Mouse (Mus musculus) forebrain, embryonic 16.5 days (tissue): Measurements from ENCODE around the gene Tcea2. TPM values are rescaled to one million over a fixed set of nuclear protein-coding genes. Genes with fewer than 3 reads are reported as not detected.

Experiments used
- ATAC-seq: fragments of 200-750 bp; cut with Nextera tagmentation; 2 replicates; pipeline ENCODE4 v1.8.0; 2017; ENCODE audit warnings: mild to moderate bottlenecking, moderate library complexity
- H3K27ac ChIP-seq: fragments of 300-500 bp; sonication (generic); 2 replicates; pipeline ENCODE4 v1.5.1; 2014; ENCODE audit warnings: low read length, control low read depth
- H3K27me3 ChIP-seq: fragments of 300-500 bp; sonication (generic); replicated peaks from 2 replicates; pipeline ENCODE4 v1.6.1; 2014; ENCODE audit warnings: low read length; ENCODE audit not compliant: control insufficient read depth, insufficient read depth
- H3K36me3 ChIP-seq: fragments of 300-500 bp; sonication (generic); 2 replicates; pipeline ENCODE4 v1.6.1; 2014; ENCODE audit not compliant: control insufficient read depth, insufficient read depth
- H3K4me1 ChIP-seq: fragments of 300-500 bp; sonication (generic); replicated peaks from 2 replicates; pipeline ENCODE4 v1.6.1; 2014; ENCODE audit warnings: low read length; ENCODE audit not compliant: control insufficient read depth, insufficient read depth
- H3K4me2 ChIP-seq: fragments of 300-500 bp; sonication (generic); 2 replicates; pipeline ENCODE4 v1.6.1; 2014; ENCODE audit warnings: mild to moderate bottlenecking, low read length, control low read depth
- H3K4me3 ChIP-seq: fragments of 300-500 bp; sonication (generic); replicated peaks from 2 replicates; pipeline ENCODE4 v1.5.1; 2014; ENCODE audit warnings: mild to moderate bottlenecking, low read length, control low read depth
- H3K9ac ChIP-seq: fragments of 300-500 bp; sonication (generic); replicated peaks from 2 replicates; pipeline ENCODE4 v1.6.1; 2014; ENCODE audit warnings: low read depth, low read length, control low read depth
- H3K9me3 ChIP-seq: fragments of 300-500 bp; sonication (generic); 2 replicates; pipeline ENCODE4 v1.6.1; 2016; ENCODE audit warnings: low read length; ENCODE audit not compliant: control insufficient read depth
- WGBS: fragments of 180-500 bp; shearing (Covaris S2); extraction: QIAGEN DNeasy Blood & Tissue Kit; methylation state at CpG from one replicate; pipeline ENCODE4 v1.1.7; 2014; 5-methylcytosine and 5-hydroxymethylcytosine counted together
- polyA plus RNA-seq: library from polyadenylated mRNA; unstranded; fragments of >200 nt; fragmentation: Nextera tagmentation; extraction: Ambion mirVana; gene quantifications from 2 replicates; pipeline ENCODE4 v1.2.1, GENCODE M21; 2015

Gene Tcea2
- polyA plus RNA-seq, 1 experiment from 2014 or later: 60.5 TPM

- Histone ChIP-seq H3K27me3 (no peaks in the 10 kb centered on the region), H3K9ac (no peak overlapping the region), H3K27ac (no peak overlapping the region), H3K4me1 (peaks cover 17% of the 10 kb centered on the region), H3K4me3 (no peak overlapping the region), H3K9me3 (no peaks in the 10 kb centered on the region), H3K36me3 (peaks cover 4% of the 10 kb centered on the region), H3K4me2 (no peak overlapping the region)
- no peak for ATAC-seq
- WGBS: 100% methylated on average over 1 of the region's 1 CpGs
These were observed 1.9 kb downstream of the Tcea2 start for GRCm38 (mm10) chr2:181681978-181682377.

- Histone ChIP-seq H3K9ac (no peak overlapping the region), H3K4me2 (no peak overlapping the region), H3K4me3 (no peak overlapping the region), H3K36me3 (peaks cover 7% of the 10 kb centered on the region), H3K27me3 (no peaks in the 10 kb centered on the region), H3K9me3 (no peaks in the 10 kb centered on the region), H3K4me1 (peaks cover 17% of the 10 kb centered on the region), H3K27ac (no peak overlapping the region)
- no peak for ATAC-seq
- whole genome bisulfite sequencing: 72% methylated on average over 4 of the region's 4 CpGs
These were observed 3.3 kb downstream of the Tcea2 start for GRCm38 (mm10) chr2:181683381-181683780.

- no peak overlapping the region for H3K4me2 ChIP-seq
- no peak overlapping the region for H3K27ac ChIP-seq
- H3K4me3 ChIP-seq: no peak overlapping the region
- H3K27me3 ChIP-seq: no peaks in the 10 kb centered on the region
- 75% methylated on average over 1 of the region's 1 CpGs for WGBS
- no peak for ATAC-seq
- H3K9me3 ChIP-seq: no peaks in the 10 kb centered on the region
- peaks cover 13% of the 10 kb centered on the region for H3K4me1 ChIP-seq
- H3K9ac ChIP-seq: no peak overlapping the region
- peaks cover 14% of the 10 kb centered on the region for H3K36me3 ChIP-seq
These were observed 4.6 kb downstream of the Tcea2 start for GRCm38 (mm10) chr2:181684713-181685112.

- WGBS: 94% methylated on average over 4 of the region's 4 CpGs
- Histone ChIP-seq H3K4me2 (no peak overlapping the region), H3K36me3 (peaks cover 14% of the 10 kb centered on the region), H3K4me3 (no peak overlapping the region), H3K27ac (no peak overlapping the region), H3K9ac (no peak overlapping the region), H3K9me3 (no peaks in the 10 kb centered on the region), H3K4me1 (peaks cover 9% of the 10 kb centered on the region), H3K27me3 (no peaks in the 10 kb centered on the region)
- ATAC-seq: no peak
These were observed 5.6 kb downstream of the Tcea2 start for GRCm38 (mm10) chr2:181685686-181686085.

GRCm38 (mm10) chr2:181687586-181687985 is 7.5 kb downstream of the Tcea2 start:
- Histone ChIP-seq H3K4me2 (no peak overlapping the region), H3K9ac (no peak overlapping the region), H3K4me3 (no peak overlapping the region), H3K27me3 (no peaks in the 10 kb centered on the region), H3K36me3 (peaks cover 14% of the 10 kb centered on the region), H3K9me3 (no peaks in the 10 kb centered on the region), H3K4me1 (peaks cover 3% of the 10 kb centered on the region), H3K27ac (no peak overlapping the region)
- no peak for ATAC-seq
- 93% methylated on average over 8 of the region's 8 CpGs for WGBS

- WGBS: 91% methylated on average over 10 of the region's 10 CpGs
- ATAC-seq: no peak
- Histone ChIP-seq H3K27me3 (no peaks in the 10 kb centered on the region), H3K27ac (no peak overlapping the region), H3K36me3 (peaks cover 14% of the 10 kb centered on the region), H3K4me2 (no peak overlapping the region), H3K9ac (no peak overlapping the region), H3K4me1 (peaks cover 15% of the 10 kb centered on the region), H3K4me3 (no peak overlapping the region), H3K9me3 (no peaks in the 10 kb centered on the region)
These were observed 9.5 kb downstream of the Tcea2 start for GRCm38 (mm10) chr2:181689466-181690160.

GRCm38 (mm10) chr2:181691083-181691482 is 11.0 kb downstream of the Tcea2 start:
- no peak overlapping the region for H3K9ac ChIP-seq

GRCm38 (mm10) chr2:181691571-181691970 is 11.5 kb downstream of the Tcea2 start:
- Histone ChIP-seq H3K4me3 (no peak overlapping the region), H3K27ac (no peak overlapping the region), H3K27me3 (no peaks in the 10 kb centered on the region), H3K36me3 (peaks cover 11% of the 10 kb centered on the region), H3K9me3 (no peaks in the 10 kb centered on the region), H3K4me1 (peaks cover 15% of the 10 kb centered on the region), H3K4me2 (no peak overlapping the region), H3K9ac (no peak overlapping the region)
- no peak for ATAC-seq
- WGBS: 88% methylated on average over 4 of the region's 4 CpGs

More at GRCm38 (mm10) chr2:181691083-181691482, 11.0 kb downstream of the Tcea2 start:
- WGBS: 91% methylated on average over 6 of the region's 6 CpGs
- peaks cover 11% of the 10 kb centered on the region for H3K36me3 ChIP-seq
- H3K4me2 ChIP-seq: no peak overlapping the region
- no peak for ATAC-seq
- no peaks in the 10 kb centered on the region for H3K9me3 ChIP-seq
- H3K27ac ChIP-seq: no peak overlapping the region
- H3K27me3 ChIP-seq: no peaks in the 10 kb centered on the region
- H3K4me1 ChIP-seq: peaks cover 15% of the 10 kb centered on the region
- no peak overlapping the region for H3K4me3 ChIP-seq

GRCm38 (mm10) chr2:181692304-181692703 is 12.2 kb downstream of the Tcea2 start:
- H3K9ac ChIP-seq: no peak overlapping the region
- H3K27me3 ChIP-seq: no peaks in the 10 kb centered on the region
- 90% methylated on average over 3 of the region's 3 CpGs for WGBS
- peaks cover 11% of the 10 kb centered on the region for H3K36me3 ChIP-seq
- H3K4me3 ChIP-seq: no peak overlapping the region
- no peaks in the 10 kb centered on the region for H3K9me3 ChIP-seq
- H3K27ac ChIP-seq: no peak overlapping the region
- H3K4me2 ChIP-seq: no peak overlapping the region
- peaks cover 15% of the 10 kb centered on the region for H3K4me1 ChIP-seq
- no peak for ATAC-seq
